Mouse (Mus musculus) induced T-regulatory cell, adult 2 months (primary cell): ENCODE measurements around the gene Zswim8.
"Not testable (repeated sequence)": the region's sequence is repeated elsewhere in the genome, so short reads cannot be mapped to it uniquely, and the experiment has no call there.

Source experiments
- DNase-seq: peaks from one replicate; pipeline ENCODE4 v3.0.0-alpha.2; 2012; ENCODE audit warnings: low read depth

Gene Zswim8

GRCm38 (mm10) chr14:20694185-20694883, 13.0 kb upstream of the Zswim8 start:
- DNase-seq: no peak

DNA sequence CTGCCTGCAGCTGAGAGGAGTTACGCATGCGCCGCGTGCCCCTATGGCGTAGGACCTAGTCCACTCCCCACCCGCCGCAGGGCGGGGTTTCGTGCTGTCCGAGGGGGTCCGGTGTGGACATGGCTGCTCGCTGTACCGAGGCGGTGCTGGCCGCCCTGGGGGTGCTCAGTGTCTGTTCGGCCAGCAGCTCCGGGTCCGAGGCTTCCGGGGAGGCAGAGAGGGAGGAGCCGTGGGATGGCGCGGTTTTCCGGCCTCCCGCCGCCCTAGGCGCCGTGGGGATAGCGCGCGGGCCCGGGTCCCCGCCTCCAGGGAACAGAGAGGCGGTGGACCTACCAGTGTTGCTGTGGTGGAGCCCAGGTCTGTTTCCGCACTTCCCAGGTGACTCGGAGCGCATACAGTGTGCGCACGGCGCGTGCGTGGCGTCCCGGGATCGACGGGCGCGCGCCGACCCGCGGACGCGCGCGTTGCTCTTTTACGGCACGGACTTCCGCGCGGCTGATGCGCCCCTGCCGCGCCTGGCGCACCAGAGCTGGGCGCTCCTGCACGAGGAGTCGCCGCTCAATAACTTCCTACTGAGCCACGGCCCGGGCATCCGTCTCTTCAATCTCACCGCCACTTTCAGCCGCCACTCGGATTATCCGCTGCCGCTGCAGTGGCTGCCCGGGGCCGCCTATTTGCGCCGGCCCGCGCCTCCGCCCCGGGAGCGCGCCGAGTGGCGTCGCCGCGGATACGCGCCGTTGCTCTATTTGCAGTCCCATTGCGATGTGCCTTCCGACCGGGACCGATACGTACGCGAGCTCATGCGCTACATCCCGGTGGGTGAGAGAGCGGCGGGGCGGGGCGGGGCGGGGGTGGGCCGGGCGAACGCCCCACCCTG, 12.2 kb upstream of the Zswim8 start, which contains the start of gene Fut11:
Fut11 (plus strand) TSS at position 85 of the 877 bp plus-strand sequence.
- DNase-seq: peak; percentile 92

DNA sequence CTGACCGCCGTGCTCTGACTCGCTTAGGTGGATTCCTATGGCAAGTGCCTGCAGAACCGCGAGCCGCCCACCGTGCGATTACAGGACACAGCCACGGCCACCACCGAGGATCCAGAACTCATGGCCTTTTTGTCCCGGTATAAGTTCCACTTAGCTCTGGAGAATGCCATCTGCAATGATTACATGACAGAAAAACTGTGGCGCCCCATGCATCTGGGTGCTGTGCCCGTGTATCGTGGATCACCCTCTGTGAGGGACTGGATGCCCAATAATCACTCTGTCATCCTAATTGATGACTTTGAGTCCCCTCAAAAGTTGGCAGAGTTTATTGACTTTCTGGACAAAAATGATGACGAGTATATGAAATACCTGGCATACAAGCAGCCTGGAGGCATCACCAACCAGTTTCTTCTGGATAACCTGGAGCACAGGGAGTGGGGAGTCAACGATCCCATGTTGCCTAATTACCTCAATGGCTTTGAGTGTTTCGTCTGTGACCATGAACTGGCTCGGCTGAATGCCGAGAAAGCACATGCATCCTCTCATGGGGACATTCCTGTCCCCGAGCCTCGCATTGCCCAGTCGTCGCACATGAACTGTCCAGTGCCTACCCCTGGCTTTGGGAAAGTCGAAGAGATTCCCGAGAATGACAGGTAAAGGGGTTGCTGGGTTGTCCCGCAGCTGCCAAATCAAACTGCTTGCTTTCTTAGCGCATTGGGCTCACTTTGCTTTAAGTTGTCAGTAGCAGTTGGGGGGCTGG, 11.4 kb upstream of the Zswim8 start:
- DNase-seq: no peak

DNA sequence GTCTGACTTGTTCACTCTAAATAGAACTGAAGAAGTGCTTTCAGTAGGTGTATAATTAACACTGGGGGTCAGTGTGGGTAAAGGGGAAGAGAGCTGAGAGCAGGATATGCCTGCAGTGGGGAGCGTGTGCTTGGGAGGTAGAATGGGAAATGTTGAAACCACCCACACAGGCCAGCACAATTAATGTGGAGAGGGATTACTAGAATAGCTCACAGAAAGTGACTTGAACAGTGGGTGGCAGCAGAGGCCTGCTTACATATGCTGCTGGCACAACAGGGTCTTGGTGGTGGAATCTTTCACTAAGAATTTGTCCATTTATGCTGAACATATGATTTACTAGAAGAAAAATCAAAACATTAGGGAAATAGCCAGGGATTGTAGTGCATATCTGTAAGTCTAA, 10.4 kb upstream of the Zswim8 start:
- DNase-seq: peak; percentile 63

DNA sequence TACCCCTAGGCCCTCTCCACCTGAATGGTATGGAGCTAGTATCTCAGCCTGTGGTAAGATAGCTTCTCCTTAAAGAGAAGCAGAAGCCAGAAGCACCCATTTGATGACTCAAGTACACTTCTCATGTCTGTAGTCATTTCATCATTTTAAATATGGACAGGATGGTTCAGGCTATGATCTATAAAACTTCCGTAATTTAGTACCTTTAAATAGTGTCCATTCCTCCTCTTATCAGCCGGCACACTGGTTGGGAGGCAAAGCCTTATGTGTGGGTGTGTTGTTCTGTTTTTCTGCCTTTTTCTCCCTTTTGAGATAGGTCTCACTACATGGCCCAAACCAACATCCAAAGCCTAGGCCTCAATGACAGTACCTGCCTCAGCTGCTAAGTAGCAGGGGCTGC, 8.8 kb upstream of the Zswim8 start:
- no peak for DNase-seq

GRCm38 (mm10) chr14:20700362-20700761, 7.0 kb upstream of the Zswim8 start:
- no peak for DNase-seq

GRCm38 (mm10) chr14:20701554-20701953, 5.8 kb upstream of the Zswim8 start:
- DNase-seq: no peak

DNA sequence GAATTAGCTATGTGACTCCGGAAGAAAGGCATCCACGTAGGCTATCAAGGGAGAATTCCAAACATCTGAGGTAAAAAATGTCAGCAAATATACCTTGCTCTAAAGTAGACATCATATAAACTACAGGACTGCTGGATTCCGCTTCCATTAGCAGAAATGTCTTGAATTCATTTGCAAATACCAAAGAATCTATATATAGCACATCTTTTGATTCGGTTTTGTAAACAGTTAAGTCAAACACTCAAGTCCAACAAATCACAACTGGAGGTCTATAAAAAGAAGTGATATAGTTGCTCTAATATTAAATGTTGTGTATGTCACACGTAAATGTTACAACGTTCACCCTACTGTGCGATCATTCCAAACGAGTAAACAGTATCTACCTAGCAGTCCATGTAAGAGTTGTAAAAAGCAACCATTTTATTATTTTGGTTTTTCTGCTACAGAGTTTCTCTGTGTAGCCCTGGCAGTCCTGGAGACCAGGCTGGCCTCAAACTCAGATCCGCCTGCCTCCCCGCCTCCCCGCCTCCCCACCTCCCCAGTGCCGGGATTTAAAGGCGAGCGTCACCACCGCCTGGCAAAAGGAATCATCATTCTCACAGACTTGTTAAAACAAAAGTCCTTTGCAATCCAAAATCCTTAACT, 5.1 kb upstream of the Zswim8 start:
- DNase-seq: peak; percentile 30

GRCm38 (mm10) chr14:20702741-20703381, 4.5 kb upstream of the Zswim8 start, which contains the start of gene Chchd1:
TSS of gene Chchd1 (plus strand) at chr14:20703006.
- DNase-seq: peak; percentile 90

DNA sequence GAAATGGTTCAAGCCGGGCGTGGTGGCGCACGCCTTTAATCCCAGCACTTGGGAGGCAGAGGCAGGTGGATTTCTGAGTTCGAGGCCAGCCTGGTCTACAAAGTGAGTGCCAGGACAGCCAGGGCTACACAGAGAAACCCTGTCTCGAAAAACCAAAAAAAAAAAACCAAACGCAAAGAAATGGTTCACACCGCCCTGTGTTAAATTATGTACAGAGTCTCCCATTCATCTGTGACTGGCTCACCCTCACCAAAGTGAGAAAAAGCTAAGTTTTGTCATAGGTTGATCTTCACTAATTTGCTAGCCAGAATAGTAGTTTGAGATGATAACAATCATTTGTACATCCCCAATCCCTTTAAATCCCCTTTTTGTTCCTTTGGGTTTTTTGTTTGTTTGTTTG, 3.9 kb upstream of the Zswim8 start:
- not testable (repeated sequence) for DNase-seq

GRCm38 (mm10) chr14:20708239-20708638, 887 bp downstream of the Zswim8 start:
- DNase-seq: peak; percentile 68

GRCm38 (mm10) chr14:20713832-20714231, 6.5 kb downstream of the Zswim8 start:
- DNase-seq: no peak

GRCm38 (mm10) chr14:20718443-20718842, 11.1 kb downstream of the Zswim8 start:
- DNase-seq: no peak

DNA sequence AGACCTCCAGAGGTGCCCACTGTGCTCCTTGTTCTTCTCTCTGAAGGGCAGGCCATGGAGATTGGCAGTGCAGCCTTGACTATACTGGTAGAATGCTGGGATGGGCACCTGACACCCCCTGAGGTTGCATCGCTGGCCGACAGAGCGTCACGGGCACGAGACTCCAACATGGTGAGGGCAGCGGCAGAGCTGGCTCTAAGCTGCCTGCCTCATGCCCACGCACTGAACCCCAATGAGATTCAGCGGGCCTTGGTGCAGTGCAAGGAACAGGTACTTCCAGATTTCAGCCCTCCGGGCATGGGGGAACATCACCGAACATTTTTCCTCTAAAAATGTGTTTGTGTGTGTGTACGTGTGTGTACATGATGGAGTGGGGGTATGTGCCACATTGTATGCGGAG, 12.4 kb downstream of the Zswim8 start:
- DNase-seq: no peak

- DNase-seq: no peak
Observed at GRCm38 (mm10) chr14:20721371-20721770, 14.0 kb downstream of the Zswim8 start.

GRCm38 (mm10) chr14:20723006-20723405, 15.7 kb downstream of the Zswim8 start:
- DNase-seq: no peak

DNA sequence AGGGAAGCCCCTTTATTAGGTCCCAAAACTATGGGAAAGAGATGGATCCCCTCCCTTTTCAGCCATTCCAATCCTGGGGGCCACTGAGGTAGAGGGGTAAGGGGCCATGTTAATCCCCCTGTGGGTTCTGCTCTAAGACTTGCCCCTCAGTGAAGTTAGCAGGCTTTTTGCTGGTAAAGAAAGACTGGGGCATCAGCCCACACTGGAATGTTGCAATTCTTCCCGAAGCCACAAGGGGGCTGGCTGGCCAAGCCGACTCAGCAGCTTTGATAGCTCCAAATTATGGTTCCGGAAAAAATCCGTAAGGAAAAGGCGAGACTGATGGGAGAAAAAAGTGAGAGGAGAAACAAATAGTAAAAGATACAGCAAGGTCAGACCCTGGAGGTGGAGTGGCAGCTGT, 16.7 kb downstream of the Zswim8 start:
- peak; percentile 68 for DNase-seq

GRCm38 (mm10) chr14:20725660-20726339, 18.4 kb downstream of the Zswim8 start:
- no peak for DNase-seq

GRCm38 (mm10) chr14:20729871-20730270, 22.5 kb downstream of the Zswim8 start:
- no peak for DNase-seq

DNA sequence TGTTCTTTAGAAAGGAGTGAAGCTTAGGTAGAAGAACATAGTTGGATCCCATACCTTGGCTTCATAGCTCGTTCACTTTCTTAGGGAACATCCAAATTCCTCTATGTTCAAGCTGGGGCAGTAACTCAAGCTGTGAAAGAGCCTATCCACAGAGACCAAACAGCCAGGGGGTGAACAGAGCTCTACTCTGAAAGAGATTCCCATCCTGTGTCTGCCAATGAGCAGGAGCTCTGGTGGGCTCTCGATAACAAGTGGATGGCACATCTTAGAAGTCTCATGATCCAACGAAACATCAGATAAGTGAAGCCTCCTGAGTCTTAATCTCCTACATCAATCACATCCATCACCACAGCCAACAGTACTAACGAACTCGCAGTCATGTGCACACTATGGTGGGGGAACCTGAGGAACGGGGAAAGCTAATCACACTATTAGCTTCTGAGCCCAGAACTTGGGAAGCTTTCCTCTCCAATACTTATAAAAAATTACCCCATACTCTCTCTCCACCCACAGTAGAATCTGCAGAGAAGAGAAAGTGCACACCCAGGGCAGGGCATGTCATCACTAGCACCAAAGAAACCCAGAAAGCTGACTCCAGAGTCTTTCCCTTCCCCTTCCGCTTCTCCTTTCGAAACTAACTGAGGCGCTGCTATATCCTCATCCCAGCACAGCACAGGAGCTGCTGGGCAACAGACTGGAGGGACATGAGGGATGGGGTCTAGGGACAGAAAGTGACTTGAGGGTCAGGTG, 23.7 kb downstream of the Zswim8 start:
- DNase-seq: no peak
